Mouse (Mus musculus) neutrophil, adult 5-6 weeks (primary cell): ENCODE results near the gene P4hb. TPM values are rescaled to one million over a fixed set of nuclear protein-coding genes. Genes with fewer than 3 reads are reported as not detected.
"Not testable (repeated sequence)": the region's sequence is repeated elsewhere in the genome, so short reads cannot be mapped to it uniquely, and the experiment has no call there.

Experiments
- ATAC-seq: fragments of 151-379, 151-347 bp; 2 replicates; pipeline ENCODE4 v1.8.0; 2017; ENCODE audit warnings: mild to moderate bottlenecking, moderate TSS enrichment; ENCODE audit not compliant: insufficient number of reproducible peaks, poor library complexity, low FRiP score, severe bottlenecking; ENCODE audit errors: extremely low read depth
- total RNA-seq: library from RNA; stranded (forward); fragments of 200-1000 nt; gene quantifications from 2 replicates; pipeline ENCODE4 v1.2.3, GENCODE M21; 2017

The P4hb gene
- total RNA-seq, 1 experiment from 2014 or later, result 122 TPM

GRCm38 (mm10) chr11:120576365-120576981 lies 3.4 kb upstream of the P4hb start:
- no peak for ATAC-seq

DNA sequence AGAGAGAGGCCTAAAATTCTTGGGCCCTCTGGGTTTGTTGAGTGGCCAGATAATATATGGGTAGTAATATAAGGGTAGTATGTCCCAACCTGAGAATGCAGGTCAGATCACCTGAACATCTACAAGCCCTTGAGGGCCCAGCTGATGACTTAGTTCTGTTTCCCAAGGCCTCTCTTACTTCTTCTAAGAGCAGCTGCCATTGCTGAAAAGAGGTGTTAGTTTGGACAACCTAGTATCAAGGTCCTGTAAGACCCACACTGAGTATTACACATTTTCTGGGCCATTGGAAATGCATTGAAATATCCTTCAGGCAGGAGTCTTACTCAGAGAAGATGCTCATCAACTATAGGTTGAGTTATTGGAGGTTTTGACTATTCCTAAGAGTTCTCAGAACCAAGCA lies 2.9 kb upstream of the P4hb start:
- ATAC-seq, result no peak

GRCm38 (mm10) chr11:120575046-120575445 lies 2.0 kb upstream of the P4hb start:
- ATAC-seq, result no peak

DNA sequence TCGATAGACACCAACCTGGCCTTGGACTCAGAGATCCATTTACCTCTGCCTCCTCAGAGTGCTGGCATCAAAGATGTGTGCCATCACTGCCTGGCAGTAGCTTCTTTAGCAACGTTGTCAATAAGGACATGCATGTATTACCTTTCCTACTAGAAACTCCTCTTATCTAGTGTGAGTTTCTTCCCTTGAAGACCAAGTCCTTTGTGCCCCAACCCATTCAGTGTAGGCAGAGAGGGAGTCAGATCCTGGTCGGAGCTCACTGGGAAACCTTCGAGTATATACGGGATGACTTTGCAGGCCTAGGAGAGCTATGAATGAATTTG lies 1.2 kb upstream of the P4hb start:
- no peak for ATAC-seq

- no peak for ATAC-seq
Measured at GRCm38 (mm10) chr11:120573585-120574277, 678 bp upstream of the P4hb start.

DNA sequence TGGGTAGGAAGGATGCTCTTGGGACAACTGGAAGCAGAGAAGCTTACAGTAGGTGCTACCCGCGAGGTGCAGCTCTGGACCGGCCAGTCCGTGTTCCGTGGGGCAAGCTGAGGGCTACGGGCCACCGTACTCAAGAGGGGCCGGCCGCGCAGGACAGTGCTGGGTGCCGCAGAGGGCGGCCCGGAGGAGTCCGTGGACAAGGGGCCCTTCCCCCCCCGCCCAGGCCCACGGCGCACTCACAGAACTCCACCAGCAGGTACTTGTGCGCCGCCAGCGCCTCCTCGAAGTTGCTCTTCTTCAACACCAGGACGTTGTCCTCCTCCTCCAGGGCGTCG lies 669 bp downstream of the P4hb start:
- ATAC-seq, result no peak

DNA sequence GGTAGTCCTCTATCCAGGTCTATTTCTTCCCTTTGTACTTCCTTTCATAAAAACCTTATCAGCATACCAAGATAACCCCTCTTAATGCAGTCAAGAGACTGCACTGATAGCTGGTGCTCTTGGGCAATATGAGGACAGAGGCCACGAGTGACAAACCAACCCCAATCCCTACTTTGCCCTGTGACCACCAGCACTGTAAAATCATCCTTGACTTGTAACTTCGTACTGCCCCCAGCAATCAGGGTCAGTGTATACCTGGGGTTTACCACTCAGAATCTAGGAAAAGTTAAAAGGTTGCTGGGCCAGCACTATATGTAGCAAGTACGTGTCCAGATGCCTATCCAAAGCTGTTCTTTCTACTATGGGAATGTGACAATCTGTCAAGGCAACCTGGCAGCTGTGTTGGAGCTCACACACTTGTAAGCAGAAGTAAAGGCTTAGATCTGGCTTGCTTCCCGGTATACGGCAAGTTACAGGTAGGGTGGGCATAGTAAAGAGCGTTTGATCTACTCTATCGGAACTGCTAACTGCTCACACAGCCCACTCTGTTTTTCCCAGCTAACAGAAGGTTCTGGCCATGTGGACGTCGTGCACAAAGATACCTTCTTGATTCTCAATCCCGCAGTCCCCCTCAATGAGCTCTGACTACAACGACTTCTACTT lies 1.2 kb downstream of the P4hb start:
- no peak for ATAC-seq

DNA sequence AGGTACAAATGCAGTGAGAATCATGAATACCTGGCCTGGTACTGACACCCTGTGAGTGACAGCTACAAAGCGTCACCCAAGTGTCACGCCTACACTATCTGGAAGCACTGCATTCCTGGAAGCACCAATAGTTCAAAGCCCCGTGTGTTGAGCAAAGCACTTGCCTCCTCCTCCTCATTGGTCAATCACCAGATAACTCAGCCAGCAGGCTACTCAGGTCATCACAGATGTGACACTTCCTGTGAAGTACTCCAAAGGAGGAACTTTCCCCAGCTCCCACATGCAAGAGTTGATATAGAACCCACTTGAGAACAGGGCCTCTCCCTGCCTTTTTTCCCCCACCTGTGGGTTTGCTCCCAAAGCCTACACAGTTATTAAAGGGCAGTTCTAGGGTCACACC lies 1.9 kb downstream of the P4hb start:
- ATAC-seq, result peak; percentile 4; the same call in 1 of the 2 replicates

DNA sequence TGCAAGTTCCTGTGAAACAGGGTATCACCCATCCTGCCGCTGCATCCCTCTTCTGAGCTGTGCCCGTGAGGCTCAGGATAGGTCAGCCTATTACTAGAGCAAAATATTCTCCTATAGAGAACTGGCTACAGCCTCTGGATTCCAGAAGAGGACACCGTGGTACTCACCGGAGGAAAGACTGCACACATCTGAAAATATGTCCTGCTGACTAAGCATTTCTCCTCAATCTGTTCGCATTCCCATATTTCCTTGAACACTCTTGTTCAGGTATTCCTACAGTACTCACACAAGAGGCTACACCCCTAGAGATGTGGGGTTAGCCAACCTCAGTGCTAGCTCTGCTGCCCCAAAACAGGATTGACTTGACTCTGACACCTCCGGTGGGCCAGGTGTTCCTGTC lies 4.7 kb downstream of the P4hb start:
- no peak for ATAC-seq

DNA sequence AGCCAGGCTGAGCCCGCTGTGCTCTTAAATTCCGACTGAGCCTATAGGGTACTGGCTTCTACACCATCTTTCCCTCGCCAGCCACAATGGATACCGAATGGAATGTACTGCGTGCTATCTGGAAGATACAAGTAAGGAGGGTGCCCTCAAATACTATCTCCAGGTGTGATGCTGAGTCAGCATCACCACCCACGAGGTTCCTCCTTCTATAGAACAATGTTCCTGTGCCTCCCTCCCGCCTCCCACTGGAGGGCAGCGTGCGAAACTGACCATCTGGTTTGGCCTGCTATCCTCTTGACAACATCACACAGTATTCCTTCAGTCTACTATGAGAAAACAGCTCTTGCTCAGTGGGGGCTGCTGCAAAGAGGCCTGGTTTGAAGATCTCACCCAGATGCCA lies 7.9 kb downstream of the P4hb start:
- ATAC-seq, result no peak

DNA sequence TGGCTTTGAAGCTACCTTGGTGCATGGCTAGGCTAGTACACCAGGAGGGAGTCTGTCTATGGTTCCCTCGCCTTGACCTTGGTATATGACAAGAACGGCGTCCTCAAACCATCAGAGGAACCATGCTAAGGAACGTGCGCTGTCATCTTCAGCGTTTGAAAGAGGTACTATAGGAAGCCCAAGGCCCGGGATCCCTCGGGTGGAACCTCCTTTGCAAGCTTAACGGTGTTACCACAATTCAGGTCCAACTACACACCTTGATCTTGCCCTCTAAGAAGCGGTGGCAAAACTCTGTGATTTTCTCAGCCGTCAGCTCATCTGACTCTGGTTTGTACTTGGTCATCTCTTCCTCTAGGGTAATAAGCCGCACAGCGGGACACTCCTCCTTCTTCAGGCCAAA lies 10.1 kb downstream of the P4hb start:
- ATAC-seq, result no peak

- no peak for ATAC-seq
Measured at GRCm38 (mm10) chr11:120560952-120561728, 11.9 kb downstream of the P4hb start.

- not testable (repeated sequence) for ATAC-seq
Measured at GRCm38 (mm10) chr11:120558843-120559242, 14.2 kb downstream of the P4hb start.

- no peak for ATAC-seq
Measured at GRCm38 (mm10) chr11:120555260-120555659, 17.8 kb downstream of the P4hb start.

GRCm38 (mm10) chr11:120554834-120555233 lies 18.2 kb downstream of the P4hb start:
- no peak for ATAC-seq

GRCm38 (mm10) chr11:120552736-120553135 lies 20.3 kb downstream of the P4hb start:
- no peak for ATAC-seq

- no peak for ATAC-seq
Measured at GRCm38 (mm10) chr11:120550810-120551440, 22.1 kb downstream of the P4hb start, which contains the start of gene Ppp1r27. TSS of gene Ppp1r27 (minus strand) at chr11:120551132.

GRCm38 (mm10) chr11:120549986-120550809 lies 22.9 kb downstream of the P4hb start:
- ATAC-seq, result no peak
